Comparison of ENCODE assay signal across 20 mouse cellular contexts in the genomic region with DNA sequence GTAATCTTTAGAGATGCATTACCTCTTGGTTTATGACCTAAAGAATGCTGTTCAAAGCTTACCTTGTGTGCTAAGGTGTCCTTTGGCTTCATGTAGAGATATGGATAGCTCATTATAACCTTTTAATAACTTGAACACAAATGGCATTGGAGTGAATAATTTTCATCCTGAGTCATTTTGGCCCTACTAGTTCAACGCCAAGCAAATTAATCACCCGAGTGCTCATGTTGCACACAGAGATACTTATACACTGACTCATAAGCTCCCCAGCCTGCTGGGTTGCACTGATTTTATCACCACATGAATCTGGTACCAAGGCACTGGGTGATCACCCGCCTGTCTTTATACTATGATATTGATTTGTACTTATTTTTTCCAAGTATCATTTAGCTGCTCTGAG.
DNase-seq lines count a peak whose midpoint lies in the region; ATAC-seq lines count a peak whose summit lies in the region.
"Had no signal": no experiment of that assay in that cellular context is flagged by ENCODE, and none has a peak within 500 bp of the region (broad histone marks: within the 10 kb centered on the region; RNA-seq: fewer than 3 reads in every experiment).

No protein-coding gene starts in this region.

- peak; percentile 53 for DNase-seq in 3134 (ENCODE audit: extremely low read depth, insufficient read length, low spot score)
- DNase-seq in 3T3-L1 (ENCODE audit: low read depth, low spot score): peak; percentile 89
- DNase-seq in NIH3T3 (ENCODE audit: low read depth): peak; percentile 58
- peak; percentile 40 for DNase-seq in fibroblast of lung, adult 2 months (ENCODE audit: low read depth)
- no peak for DNase-seq in layer of hippocampus, postnatal 10 days (ENCODE audit: low spot score in 2 of 2)
- no peak for DNase-seq in thymus, postnatal 4 days
- DNase-seq: adrenal gland, postnatal 10 days; B cell, adult 2 months; cerebellum, adult 18-20 months; cerebellum, adult 9-10 months; cerebellum, postnatal 14 days; gastrocnemius, postnatal 10 days; gastrocnemius, postnatal 36 days; heart, adult 2 months; kidney, adult 2 months had no signal

- no peak for ATAC-seq in monocyte, adult 5-6 weeks (replicated peaks; ENCODE audit: insufficient number of reproducible peaks, low FRiP score, low TSS enrichment, poor library complexity, severe bottlenecking)
- ATAC-seq: CD4-positive, CD25-positive, alpha-beta regulatory T cell, adult 4 months; forebrain, embryonic 15.5 days; intestine, postnatal 0 days; Patski had no signal

Comparison
In these comparisons a context has a peak if more than half of its experiments do, and no peak if none do; other contexts are left out.
1. DNase-seq: peak in 3134 (single experiment), 3T3-L1 (single experiment), NIH3T3 (single experiment) and fibroblast of lung, adult 2 months (single experiment); none in layer of hippocampus, postnatal 10 days (0 of 2) and thymus, postnatal 4 days (single experiment).